Mouse (Mus musculus) kidney, postnatal 0 days (tissue): ENCODE data around the gene Usf1. TPM values are rescaled to one million over a fixed set of nuclear protein-coding genes. Genes with fewer than 3 reads are reported as not detected.

Source experiments
- ATAC-seq: fragments of 200-750 bp; cut with Nextera tagmentation; replicated peaks from 2 replicates; pipeline ENCODE4 v1.8.0; 2017; ENCODE audit warnings: low read depth, moderate number of reproducible peaks, moderate TSS enrichment, moderate library complexity; ENCODE audit not compliant: low FRiP score
- DNase-seq: peaks from one replicate; pipeline ENCODE4 v3.0.0-alpha.2; 2016; ENCODE audit warnings: low spot score
- H3K27ac ChIP-seq: fragments of 300-500 bp; sonication (generic); 2 replicates; pipeline ENCODE4 v1.5.1; 2014; ENCODE audit warnings: mild to moderate bottlenecking
- H3K27me3 ChIP-seq: fragments of 300-500 bp; sonication (generic); 2 replicates; pipeline ENCODE4 v1.6.1; 2014; ENCODE audit warnings: low read length, mixed read lengths; ENCODE audit not compliant: insufficient read depth
- H3K36me3 ChIP-seq: fragments of 300-500 bp; sonication (generic); 2 replicates; pipeline ENCODE4 v1.6.1; 2014; ENCODE audit warnings: low read length, mixed read lengths; ENCODE audit not compliant: insufficient read depth
- H3K4me1 ChIP-seq: fragments of 300-500 bp; sonication (generic); replicated peaks from 2 replicates; pipeline ENCODE4 v1.6.1; 2014; ENCODE audit warnings: antibody characterized with exemption, low read length, mixed read lengths; ENCODE audit not compliant: insufficient read depth
- H3K4me2 ChIP-seq: fragments of 300-500 bp; sonication (generic); 2 replicates; pipeline ENCODE4 v1.6.1; 2014; ENCODE audit warnings: mild to moderate bottlenecking, low read length, moderate library complexity, mixed read lengths
- H3K4me3 ChIP-seq: fragments of 300-500 bp; sonication (generic); replicated peaks from 2 replicates; pipeline ENCODE4 v1.5.1; 2014; ENCODE audit warnings: low read depth, low read length
- H3K9ac ChIP-seq: fragments of 300-500 bp; sonication (generic); 2 replicates; pipeline ENCODE4 v1.6.1; 2014; ENCODE audit warnings: low read depth, low read length
- H3K9me3 ChIP-seq: fragments of 300-500 bp; sonication (generic); replicated peaks from 2 replicates; pipeline ENCODE4 v1.6.1; 2016; ENCODE audit warnings: low read length, inconsistent platforms, mixed read lengths
- CTCF ChIP-seq: IDR thresholded peaks from 2 replicates; pipeline ENCODE4 v1.5.1; 2016; ENCODE audit warnings: antibody characterized with exemption, low read depth, mild to moderate bottlenecking, moderate library complexity
- WGBS: fragments of 180-500 bp; shearing (Covaris S2); extraction: QIAGEN DNeasy Blood & Tissue Kit; methylation state at CpG from one replicate; pipeline ENCODE4 v1.1.7; 2014; 5-methylcytosine and 5-hydroxymethylcytosine counted together
- polyA plus RNA-seq: library from polyadenylated mRNA; unstranded; fragments of >200 nt; fragmentation: Nextera tagmentation; extraction: Ambion mirVana; gene quantifications from 2 replicates; pipeline ENCODE4 v1.2.1, GENCODE M21; 2015

Gene Usf1
- polyA plus RNA-seq, 1 experiment from 2014 or later: 64.0 TPM

GRCm38 (mm10) chr1:171465749-171466412, 54.8 kb downstream of the Usf1 start:
- no peak for TF ChIP-seq CTCF

GRCm38 (mm10) chr1:171466565-171466964, 55.5 kb downstream of the Usf1 start:
- ATAC-seq: no peak
- Histone ChIP-seq H3K36me3 (peaks cover 22% of the 10 kb centered on the region), H3K4me1 (no peaks in the 10 kb centered on the region), H3K9me3 (no peaks in the 10 kb centered on the region), H3K4me2 (no peak overlapping the region), H3K27ac (no peak overlapping the region), H3K4me3 (no peak overlapping the region), H3K9ac (no peak overlapping the region), H3K27me3 (no peaks in the 10 kb centered on the region)
- DNase-seq: no peak
- 88% methylated on average over 4 of the region's 4 CpGs for WGBS
- TF ChIP-seq CTCF: no peak

More at GRCm38 (mm10) chr1:171465749-171466412, 54.8 kb downstream of the Usf1 start:
- Histone ChIP-seq H3K9ac (no peak overlapping the region), H3K9me3 (no peaks in the 10 kb centered on the region), H3K27me3 (no peaks in the 10 kb centered on the region), H3K27ac (no peak overlapping the region), H3K4me1 (no peaks in the 10 kb centered on the region), H3K4me2 (no peak overlapping the region), H3K36me3 (peaks cover 27% of the 10 kb centered on the region), H3K4me3 (no peak overlapping the region)
- WGBS: 94% methylated on average over 5 of the region's 5 CpGs
- DNase-seq: no peak
- ATAC-seq: no peak

Other genes with a start within 250 kb of the Usf1 start
- gene Pcp4l1, start 215.0 kb upstream of the Usf1 start, polyA plus RNA-seq: 8.9 and 9.9 TPM in 2 replicates
- 1.1 and 1.7 TPM in 2 replicates for gene Nr1i3, start 197.3 kb upstream of the Usf1 start, polyA plus RNA-seq
- 32.3 and 32.4 TPM in 2 replicates for gene Tomm40l, start 188.8 kb upstream of the Usf1 start, polyA plus RNA-seq
- 20.2 and 21.1 TPM in 2 replicates for gene Apoa2, start 186.3 kb upstream of the Usf1 start, polyA plus RNA-seq
- gene Fcer1g, start 176.9 kb upstream of the Usf1 start, polyA plus RNA-seq: 38.8 and 50.1 TPM in 2 replicates
- gene Adamts4, start 160.9 kb upstream of the Usf1 start, polyA plus RNA-seq: 5.2 and 7.0 TPM in 2 replicates
- 375 and 405 TPM in 2 replicates for gene Ndufs2, start 159.9 kb upstream of the Usf1 start, polyA plus RNA-seq
- 63.9 and 72.0 TPM in 2 replicates for gene B4galt3, start 141.0 kb upstream of the Usf1 start, polyA plus RNA-seq
- 46.4 and 48.2 TPM in 2 replicates for gene Ppox, start 130.1 kb upstream of the Usf1 start, polyA plus RNA-seq
- 59.4 and 63.3 TPM in 2 replicates for gene Usp21, start 123.3 kb upstream of the Usf1 start, polyA plus RNA-seq
- gene Ufc1, start 116.3 kb upstream of the Usf1 start, polyA plus RNA-seq: 133 and 136 TPM in 2 replicates
- gene Dedd, start 82.2 kb upstream of the Usf1 start, polyA plus RNA-seq: 43.9 and 46.0 TPM in 2 replicates
- 59.8 and 64.4 TPM in 2 replicates for gene Nit1, start 65.7 kb upstream of the Usf1 start, polyA plus RNA-seq
- gene Pfdn2, start 65.6 kb upstream of the Usf1 start, polyA plus RNA-seq: 92.1 and 105 TPM in 2 replicates
- gene Klhdc9, start 50.5 kb upstream of the Usf1 start, polyA plus RNA-seq: 5.7 and 6.4 TPM in 2 replicates
- 3.7 and 3.8 TPM in 2 replicates for gene Nectin4, start 41.2 kb upstream of the Usf1 start, polyA plus RNA-seq
- 0.83 and 0.99 TPM in 2 replicates for gene Arhgap30, start 22.4 kb upstream of the Usf1 start, polyA plus RNA-seq
- gene Tstd1, start 7.6 kb downstream of the Usf1 start, polyA plus RNA-seq: 3.6 and 4.8 TPM in 2 replicates
- 93.0 and 114 TPM in 2 replicates for gene F11r, start 26.2 kb downstream of the Usf1 start, polyA plus RNA-seq
- 14.8 and 14.9 TPM in 2 replicates for gene Alyref2, start 92.2 kb downstream of the Usf1 start, polyA plus RNA-seq
- not detected in 2 replicates for gene Itln1, start 124.0 kb downstream of the Usf1 start, polyA plus RNA-seq
- gene Cd244a, start 147.9 kb downstream of the Usf1 start, polyA plus RNA-seq: 0.08 and 0.20 TPM in 2 replicates
- 0.17 and 0.24 TPM in 2 replicates for gene Ly9, start 196.1 kb downstream of the Usf1 start, polyA plus RNA-seq
- gene Slamf7, start 241.7 kb downstream of the Usf1 start, polyA plus RNA-seq: not detected in 2 replicates